Mouse (Mus musculus) T-helper 1 cell (primary cell): ENCODE data around the gene Stk11.

Experiments
- in situ Hi-C: fragments of 300-600 bp; cut with MboI, MseI; formaldehyde crosslinking; loops from one replicate; pipeline ENCODE4 v1.15.1; 2025; ENCODE audit warnings: high pct_unique_total_duplicates

The Stk11 gene

GRCm38 (mm10) chr10:80170052-80170451 is 54.4 kb downstream of the Stk11 start:
- in situ Hi-C loops = no loop called here

- in situ Hi-C loops = no loop called here
Observed at GRCm38 (mm10) chr10:80170601-80171021, 55.0 kb downstream of the Stk11 start.

- in situ Hi-C loops = no loop called here
Observed at GRCm38 (mm10) chr10:80171252-80171651, 55.6 kb downstream of the Stk11 start.

- in situ Hi-C loops = no loop called here
Observed at GRCm38 (mm10) chr10:80171760-80172526, 56.3 kb downstream of the Stk11 start.

- in situ Hi-C loops = no loop called here
Observed at GRCm38 (mm10) chr10:80172527-80173292, 57.1 kb downstream of the Stk11 start, which contains the start of gene 1600002K03Rik. Gene 1600002K03Rik (plus strand): TSS chr10:80172944.

- in situ Hi-C loops = no loop called here
Observed at GRCm38 (mm10) chr10:80173358-80173757, 57.8 kb downstream of the Stk11 start.

GRCm38 (mm10) chr10:80173955-80174640 is 58.5 kb downstream of the Stk11 start:
- in situ Hi-C loops = no loop called here

GRCm38 (mm10) chr10:80174705-80175104 is 59.1 kb downstream of the Stk11 start:
- in situ Hi-C loops = loop anchor here (5.0 kb wide), 1 partner anchor 68 kb away; no protein-coding TSS in a partner anchor

- in situ Hi-C loops = loop anchor here (5.0 kb wide), 1 partner anchor 67 kb away; no protein-coding TSS in a partner anchor
Observed at GRCm38 (mm10) chr10:80175536-80176269, 60.1 kb downstream of the Stk11 start.

GRCm38 (mm10) chr10:80176270-80176834 is 60.7 kb downstream of the Stk11 start:
- in situ Hi-C loops = loop anchor here (5.0 kb wide), 1 partner anchor 66 kb away; no protein-coding TSS in a partner anchor

- in situ Hi-C loops = loop anchor here (5.0 kb wide), 1 partner anchor 65 kb away; no protein-coding TSS in a partner anchor
Observed at GRCm38 (mm10) chr10:80177441-80178279, 62.1 kb downstream of the Stk11 start.

GRCm38 (mm10) chr10:80179068-80180051 is 63.8 kb downstream of the Stk11 start, which contains the start of gene Efna2:
Gene Efna2 (plus strand): TSS chr10:80179482.
- in situ Hi-C loops = loop anchor here (5.0 kb wide), 1 partner anchor 63 kb away; no protein-coding TSS in a partner anchor
